In the genomic region with DNA sequence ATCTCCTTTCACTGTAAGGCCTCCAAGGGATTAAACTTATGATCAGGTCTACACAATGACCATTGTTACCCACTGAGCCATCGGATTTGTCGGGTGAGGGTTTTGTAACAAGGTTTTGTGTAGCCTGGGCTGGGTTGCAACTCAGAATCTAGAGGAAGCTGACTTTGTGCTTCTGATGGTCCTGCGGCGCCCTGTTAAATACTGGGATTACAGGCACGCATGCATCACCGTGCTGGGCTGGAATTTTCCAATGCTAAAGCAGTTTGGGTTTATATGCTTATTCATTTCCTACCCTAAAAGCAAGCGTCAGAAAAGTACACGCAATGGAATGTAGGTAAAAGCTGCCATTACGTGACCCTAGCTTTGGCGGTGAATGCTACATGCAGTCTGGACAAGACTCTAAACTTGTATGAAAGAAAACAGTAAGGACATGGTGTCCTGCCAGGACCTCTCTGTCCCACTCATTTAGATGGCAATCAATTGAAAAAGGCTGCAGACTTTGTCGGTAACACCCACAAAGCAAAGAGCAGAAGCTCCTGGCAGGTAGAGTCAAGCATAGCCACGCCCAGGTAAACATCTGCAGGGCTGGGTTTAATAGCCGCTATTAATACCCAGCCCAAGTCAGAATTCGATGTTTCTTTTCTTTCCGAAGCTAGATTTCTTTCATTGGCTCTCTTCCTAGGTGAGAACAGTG, we compare ENCODE assay signal across 9 mouse cellular contexts. TPM values are rescaled to one million over a fixed set of nuclear protein-coding genes. Genes with fewer than 3 reads are reported as not detected.
DNase-seq lines count a peak whose midpoint lies in the region; ATAC-seq lines count a peak whose summit lies in the region.
"Had no signal": no experiment of that assay in that cellular context is flagged by ENCODE, and none has a peak within 500 bp of the region (broad histone marks: within the 10 kb centered on the region; RNA-seq: fewer than 3 reads in every experiment).

No protein-coding gene starts in this region.

- H3K27ac ChIP-seq in neural tube, embryonic 11.5 days (ENCODE audit: low read depth, low read length): no peak overlapping the region
- H3K27ac ChIP-seq in limb, embryonic 15.5 days: no peak overlapping the region

- 23% methylated on average over 15 of the region's 15 CpGs for WGBS in neural tube, embryonic 11.5 days
- 21% methylated on average over 15 of the region's 15 CpGs for WGBS in limb, embryonic 15.5 days

- peaks cover 7% of the 10 kb centered on the region; the same call in 1 of the 2 replicates for H3K27me3 ChIP-seq in neural tube, embryonic 11.5 days (ENCODE audit: control insufficient read depth, insufficient read depth, low read length)
- peaks cover 9% of the 10 kb centered on the region for H3K27me3 ChIP-seq in limb, embryonic 15.5 days

- intact Hi-C loops in heart, postnatal 10 days (cut with DNase I): no loop called here

- H3K36me3 ChIP-seq in neural tube, embryonic 11.5 days (ENCODE audit: control insufficient read depth, insufficient read depth, low read length): no peaks in the 10 kb centered on the region
- no peaks in the 10 kb centered on the region for H3K36me3 ChIP-seq in limb, embryonic 15.5 days

- peak overlapping the region; percentile 34 for H3K4me2 ChIP-seq in neural tube, embryonic 11.5 days (ENCODE audit: low read depth)
- H3K4me2 ChIP-seq in limb, embryonic 15.5 days: peak overlapping the region; percentile 38

- H3K9me3 ChIP-seq in neural tube, embryonic 11.5 days (ENCODE audit: control insufficient read depth, low read length): no peaks in the 10 kb centered on the region
- H3K9me3 ChIP-seq in limb, embryonic 15.5 days: no peaks in the 10 kb centered on the region

- ATAC-seq in neural tube, embryonic 11.5 days (ENCODE audit: insufficient read depth, low FRiP score, low TSS enrichment): no peak
- no peak for ATAC-seq in limb, embryonic 15.5 days (ENCODE audit: insufficient number of reproducible peaks, low FRiP score, low TSS enrichment, low read depth)

- H3K4me1 ChIP-seq in neural tube, embryonic 11.5 days (ENCODE audit: control insufficient read depth, insufficient read depth, low read length): peaks cover 12% of the 10 kb centered on the region
- H3K4me1 ChIP-seq in limb, embryonic 15.5 days: peaks cover 12% of the 10 kb centered on the region

- no peak overlapping the region for H3K4me3 ChIP-seq in neural tube, embryonic 11.5 days (ENCODE audit: low read depth, low read length)
- peak overlapping the region; percentile 15; the same call in 1 of the 2 replicates for H3K4me3 ChIP-seq in limb, embryonic 15.5 days

- DNase-seq in heart, adult 11 months: peak; percentile 52
- DNase-seq in heart, postnatal 10 days: no peak
- DNase-seq in neural tube, embryonic 11.5 days (ENCODE audit: low spot score): no peak
- DNase-seq in neural tube, embryonic 10.5 days (ENCODE audit: extremely low spot score, low spot score): no peak
- DNase-seq in ovary, postnatal 36 days (ENCODE audit: low spot score): no peak
- no peak for DNase-seq in right cerebral cortex, postnatal 4 days
- no peak for DNase-seq in spleen, adult 12 weeks (ENCODE audit: low spot score)
- DNase-seq: cerebellum, adult 11 months had no signal

- H3K9ac ChIP-seq in neural tube, embryonic 11.5 days (ENCODE audit: low read length): no peak overlapping the region
- H3K9ac ChIP-seq in limb, embryonic 15.5 days: no peak overlapping the region

RNA-seq across cellular contexts. Expression of a gene that starts 45.8 kb away (rescaled TPM):
- total RNA-seq in heart, postnatal 10 days (2021): not detected
- polyA plus RNA-seq in neural tube, embryonic 11.5 days (2014; fragmentation: Nextera tagmentation; extraction: Ambion mirVana): 1.5 and 1.9 TPM in 2 replicates
- polyA plus RNA-seq in limb, embryonic 15.5 days (2015; fragmentation: Nextera tagmentation; extraction: Ambion mirVana): 21.4 and 26.3 TPM in 2 replicates
